Mouse (Mus musculus): Measurements from ENCODE around the gene Scd2. TPM values are rescaled to one million over a fixed set of nuclear protein-coding genes. Genes with fewer than 3 reads are reported as not detected.
"Not testable (repeated sequence)": the region's sequence is repeated elsewhere in the genome, so short reads cannot be mapped to it uniquely, and the experiment has no call there.

The Scd2 gene
- polyA plus RNA-seq, 1 experiment = 71.6 TPM

DNA sequence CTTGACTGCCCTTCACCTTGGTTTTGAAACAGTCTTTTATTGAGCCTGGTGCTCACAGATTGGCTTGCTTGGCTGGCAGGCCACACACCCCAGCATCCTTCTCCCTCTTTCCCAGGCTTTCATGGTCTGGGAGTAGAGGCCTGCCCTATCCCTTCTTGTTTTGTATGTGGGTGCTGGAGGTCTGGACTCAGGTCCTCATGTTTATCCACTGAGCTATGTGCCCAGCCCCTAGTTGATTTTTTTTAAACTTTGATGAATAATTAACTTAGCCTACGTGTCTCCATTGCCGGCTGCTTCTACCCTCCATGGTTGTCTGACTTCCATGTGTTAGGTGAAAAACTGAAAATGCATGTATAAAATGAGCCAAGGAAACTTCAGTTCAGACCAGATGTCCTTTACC lies 36.1 kb downstream of the Scd2 start:
- H3K27ac ChIP-seq (ENCODE audit: control insufficient read depth, insufficient read depth, low read depth, low read length) = no peak overlapping the region
- H3K27me3 ChIP-seq (ENCODE audit: control insufficient read depth, insufficient read depth, low read length) = no peaks in the 10 kb centered on the region
- H3K4me1 ChIP-seq (ENCODE audit: control insufficient read depth, insufficient read depth, low read length) = no peaks in the 10 kb centered on the region; the same call in 1 of the 2 replicates
- TF ChIP-seq POLR2A (IDR thresholded peaks at IDR 0.05; ENCODE audit: control insufficient read depth, low read depth, low read length) (no peak), CTCF (IDR thresholded peaks at IDR 0.05; ENCODE audit: control insufficient read depth, insufficient read depth, insufficient replicate concordance, low read depth, low read length) (no peak)
- H3K4me3 ChIP-seq (ENCODE audit: control insufficient read depth, low read depth, low read length) = no peak overlapping the region
- H3K36me3 ChIP-seq (ENCODE audit: control insufficient read depth, insufficient read depth, low read length) = no peaks in the 10 kb centered on the region

DNA sequence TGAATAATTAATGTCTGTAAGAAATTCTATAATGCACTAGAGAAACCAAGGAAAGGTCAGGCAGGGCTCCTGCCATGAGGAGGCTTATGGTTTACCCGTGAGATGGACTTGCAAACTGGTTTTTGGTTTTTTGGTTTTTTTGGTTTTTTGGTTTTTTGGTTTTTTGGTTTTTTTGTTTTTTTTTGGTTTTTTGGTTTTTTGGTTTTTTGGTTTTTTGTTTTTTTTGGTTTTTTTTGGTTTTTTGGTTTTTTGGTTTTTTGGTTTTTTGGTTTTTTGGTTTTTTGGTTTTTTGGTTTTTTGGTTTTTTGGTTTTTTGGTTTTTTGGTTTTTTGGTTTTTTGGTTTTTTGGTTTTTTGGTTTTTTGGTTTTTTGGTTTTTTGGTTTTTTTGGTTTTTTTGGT lies 37.7 kb downstream of the Scd2 start:
- H3K36me3 ChIP-seq (ENCODE audit: control insufficient read depth, insufficient read depth, low read length); H3K27me3 ChIP-seq (ENCODE audit: control insufficient read depth, insufficient read depth, low read length); H3K4me1 ChIP-seq (ENCODE audit: control insufficient read depth, insufficient read depth, low read length); H3K4me3 ChIP-seq (ENCODE audit: control insufficient read depth, low read depth, low read length); H3K27ac ChIP-seq (ENCODE audit: control insufficient read depth, insufficient read depth, low read depth, low read length): not testable (repeated sequence)

DNA sequence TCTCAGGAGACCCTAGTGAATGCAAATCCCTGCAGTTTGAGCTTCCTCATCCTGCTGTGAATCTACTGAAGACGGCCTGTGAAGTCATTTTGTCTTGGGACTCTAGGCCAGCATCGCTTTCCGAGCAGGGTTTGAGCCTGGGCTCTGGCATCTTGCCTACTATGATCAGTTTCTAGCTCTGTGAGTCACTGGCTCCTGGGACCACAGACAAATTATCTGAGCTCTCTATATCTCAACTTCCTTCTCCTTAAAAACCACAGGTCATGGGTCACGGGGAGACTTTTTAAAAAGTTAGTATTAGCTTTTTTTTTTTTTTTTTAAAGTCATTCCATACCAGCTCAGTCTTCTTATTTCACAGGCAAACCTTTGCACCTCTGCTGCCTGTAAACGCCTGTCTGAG lies 38.4 kb downstream of the Scd2 start:
- no peak for TF ChIP-seq POLR2A (IDR thresholded peaks at IDR 0.05; ENCODE audit: control insufficient read depth, low read depth, low read length)
- TF ChIP-seq CTCF (IDR thresholded peaks at IDR 0.05; ENCODE audit: control insufficient read depth, insufficient read depth, insufficient replicate concordance, low read depth, low read length) = no peak

DNA sequence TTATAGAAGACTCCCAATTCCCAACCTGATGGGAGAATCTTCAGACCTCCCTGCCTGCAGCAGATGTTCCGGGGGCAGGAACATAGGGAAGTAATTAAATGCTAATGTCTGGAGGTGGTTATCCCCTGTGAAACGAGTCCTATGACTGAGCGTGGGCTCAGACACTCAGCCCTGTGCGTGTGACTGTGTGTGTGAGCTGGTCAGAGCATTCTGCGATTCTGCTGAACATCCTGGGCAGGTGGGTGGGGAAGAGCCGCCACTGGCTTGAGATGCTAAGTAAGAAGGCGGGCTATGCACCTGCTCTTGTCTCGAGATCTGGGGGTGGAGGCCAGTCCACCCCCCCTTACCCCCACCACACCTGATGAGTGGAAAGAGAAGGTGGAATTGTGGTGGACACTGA lies 38.9 kb downstream of the Scd2 start:
- no peak overlapping the region for H3K4me3 ChIP-seq (ENCODE audit: control insufficient read depth, low read depth, low read length)
- H3K27ac ChIP-seq (ENCODE audit: control insufficient read depth, insufficient read depth, low read depth, low read length) = no peak overlapping the region
- H3K4me1 ChIP-seq (ENCODE audit: control insufficient read depth, insufficient read depth, low read length) = peaks cover 2% of the 10 kb centered on the region
- H3K27me3 ChIP-seq (ENCODE audit: control insufficient read depth, insufficient read depth, low read length) = no peaks in the 10 kb centered on the region
- TF ChIP-seq POLR2A (IDR thresholded peaks at IDR 0.05; ENCODE audit: control insufficient read depth, low read depth, low read length) (no peak), CTCF (IDR thresholded peaks at IDR 0.05; ENCODE audit: control insufficient read depth, insufficient read depth, insufficient replicate concordance, low read depth, low read length) (no peak)
- H3K36me3 ChIP-seq (ENCODE audit: control insufficient read depth, insufficient read depth, low read length) = no peaks in the 10 kb centered on the region

More for the DNA sequence above, 38.4 kb downstream of the Scd2 start:
- H3K36me3 ChIP-seq (ENCODE audit: control insufficient read depth, insufficient read depth, low read length) = no peaks in the 10 kb centered on the region
- peaks cover 2% of the 10 kb centered on the region for H3K4me1 ChIP-seq (ENCODE audit: control insufficient read depth, insufficient read depth, low read length)
- no peak overlapping the region for H3K4me3 ChIP-seq (ENCODE audit: control insufficient read depth, low read depth, low read length)
- no peak overlapping the region for H3K27ac ChIP-seq (ENCODE audit: control insufficient read depth, insufficient read depth, low read depth, low read length)
- H3K27me3 ChIP-seq (ENCODE audit: control insufficient read depth, insufficient read depth, low read length) = no peaks in the 10 kb centered on the region

DNA sequence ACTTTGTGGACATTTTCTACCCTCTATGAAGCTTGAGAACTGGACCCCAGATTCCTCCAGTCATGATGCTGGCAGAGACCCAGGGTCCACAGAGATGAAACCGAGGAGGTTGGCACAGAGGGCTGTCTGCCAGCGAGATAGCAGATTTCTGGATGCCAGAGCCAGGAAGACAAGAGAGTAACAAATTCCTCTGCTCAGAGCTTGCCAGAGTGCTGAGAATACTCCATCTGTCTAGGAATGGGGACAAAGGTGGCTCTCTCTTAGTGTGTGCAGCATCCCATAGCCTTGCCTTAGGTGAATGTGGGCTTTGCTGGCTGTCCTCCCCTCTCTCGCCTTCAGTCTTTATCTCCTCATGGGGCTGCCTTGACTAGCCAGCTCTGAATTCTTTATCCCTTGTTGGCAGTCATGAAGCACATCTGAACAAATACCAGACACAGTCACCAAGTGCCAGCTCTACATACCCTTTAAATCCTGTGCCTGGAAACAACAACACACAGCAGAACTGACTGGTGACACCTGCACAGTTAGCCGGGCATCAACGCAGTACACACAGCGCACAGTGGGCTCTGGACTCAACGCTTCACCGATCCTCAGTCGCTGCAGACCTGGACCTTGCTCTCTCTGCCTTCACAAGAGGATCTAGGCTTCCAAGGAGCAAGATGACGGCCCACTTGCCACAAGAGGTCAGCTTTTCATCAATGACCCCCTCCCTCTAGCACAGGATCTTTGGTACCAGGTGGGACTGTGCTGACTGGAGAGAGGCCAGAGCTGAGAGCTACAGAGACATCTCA lies 39.6 kb downstream of the Scd2 start, which contains the start of gene Scd4:
Gene Scd4 (plus strand): TSS at position 260 of the 791 bp plus-strand sequence.
- Histone ChIP-seq H3K27me3 (ENCODE audit: control insufficient read depth, insufficient read depth, low read length) (no peaks in the 10 kb centered on the region), H3K27ac (ENCODE audit: control insufficient read depth, insufficient read depth, low read depth, low read length) (no peak within 1 kb of the TSS; the same call in 1 of the 2 replicates), H3K4me3 (ENCODE audit: control insufficient read depth, low read depth, low read length) (no peak within 1 kb of the TSS), H3K36me3 (ENCODE audit: control insufficient read depth, insufficient read depth, low read length) (no peaks in the 10 kb centered on the region), H3K4me1 (ENCODE audit: control insufficient read depth, insufficient read depth, low read length) (peaks cover 2% of the 10 kb centered on the region)
- TF ChIP-seq POLR2A (IDR thresholded peaks at IDR 0.05; ENCODE audit: control insufficient read depth, low read depth, low read length) (no peak), CTCF (IDR thresholded peaks at IDR 0.05; ENCODE audit: control insufficient read depth, insufficient read depth, insufficient replicate concordance, low read depth, low read length) (no peak)

DNA sequence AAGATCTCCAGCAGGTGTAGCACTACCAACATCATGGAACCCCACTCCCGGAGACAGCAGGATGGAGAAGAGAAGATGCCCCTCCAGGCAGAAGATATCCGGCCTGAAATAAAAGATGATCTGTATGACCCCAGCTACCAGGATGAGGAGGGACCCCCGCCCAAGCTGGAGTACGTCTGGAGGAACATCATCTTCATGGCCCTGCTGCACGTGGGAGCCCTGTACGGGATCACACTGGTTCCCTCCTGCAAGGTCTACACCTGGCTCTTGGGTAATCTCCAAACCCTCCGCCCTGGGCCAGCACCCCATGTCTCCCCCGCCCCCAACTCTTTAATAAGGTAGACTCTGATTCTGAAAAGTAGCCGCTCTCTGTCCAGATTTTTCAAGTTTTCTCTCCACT lies 40.5 kb downstream of the Scd2 start:
- Histone ChIP-seq H3K27ac (ENCODE audit: control insufficient read depth, insufficient read depth, low read depth, low read length) (no peak overlapping the region), H3K4me3 (ENCODE audit: control insufficient read depth, low read depth, low read length) (no peak overlapping the region), H3K4me1 (ENCODE audit: control insufficient read depth, insufficient read depth, low read length) (peaks cover 2% of the 10 kb centered on the region), H3K36me3 (ENCODE audit: control insufficient read depth, insufficient read depth, low read length) (no peaks in the 10 kb centered on the region), H3K27me3 (ENCODE audit: control insufficient read depth, insufficient read depth, low read length) (no peaks in the 10 kb centered on the region)
- TF ChIP-seq POLR2A (IDR thresholded peaks at IDR 0.05; ENCODE audit: control insufficient read depth, low read depth, low read length) (no peak), CTCF (IDR thresholded peaks at IDR 0.05; ENCODE audit: control insufficient read depth, insufficient read depth, insufficient replicate concordance, low read depth, low read length) (no peak)

DNA sequence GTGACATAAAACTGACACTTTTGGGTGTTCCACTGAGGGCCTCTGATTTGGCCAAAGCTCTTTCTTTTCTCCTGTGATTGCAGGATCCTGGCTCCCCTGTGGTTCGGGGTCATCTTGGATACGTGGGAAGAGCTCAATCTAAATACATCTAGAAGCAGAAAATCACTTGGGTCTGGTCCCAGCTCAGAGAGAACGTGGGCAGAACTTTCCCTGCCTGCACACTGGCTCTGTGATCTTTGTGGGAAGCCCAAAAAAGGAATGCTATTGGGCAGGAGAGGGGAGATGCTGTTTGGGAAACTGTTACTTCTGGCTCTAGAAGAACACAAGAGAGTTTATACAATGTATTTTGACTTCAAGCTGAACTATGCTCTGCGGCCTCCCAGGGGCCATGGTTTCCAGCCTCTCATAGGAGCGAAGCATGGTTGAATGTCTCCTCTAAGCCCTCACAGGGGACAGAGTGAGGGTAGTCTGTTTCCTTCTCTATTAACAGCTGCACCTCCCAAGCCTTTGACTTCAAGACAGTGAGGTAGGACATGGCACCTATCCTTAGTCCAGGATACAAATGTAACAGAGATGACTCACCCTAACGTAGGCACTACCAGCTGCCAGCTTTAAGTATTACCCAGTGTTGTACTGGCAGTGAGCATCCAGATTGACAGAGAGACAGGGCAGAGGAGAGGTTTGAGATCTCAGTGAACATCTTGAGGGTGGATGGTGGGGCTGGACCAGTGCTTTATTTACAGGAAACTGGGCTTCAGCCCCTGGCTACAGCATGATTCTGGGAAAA lies 42.6 kb downstream of the Scd2 start:
- no peak overlapping the region for H3K4me3 ChIP-seq (ENCODE audit: control insufficient read depth, low read depth, low read length)
- H3K27me3 ChIP-seq (ENCODE audit: control insufficient read depth, insufficient read depth, low read length) = no peaks in the 10 kb centered on the region
- no peak overlapping the region for H3K27ac ChIP-seq (ENCODE audit: control insufficient read depth, insufficient read depth, low read depth, low read length)
- H3K36me3 ChIP-seq (ENCODE audit: control insufficient read depth, insufficient read depth, low read length) = no peaks in the 10 kb centered on the region
- peaks cover 2% of the 10 kb centered on the region for H3K4me1 ChIP-seq (ENCODE audit: control insufficient read depth, insufficient read depth, low read length)
- no peak for TF ChIP-seq POLR2A (IDR thresholded peaks at IDR 0.05; ENCODE audit: control insufficient read depth, low read depth, low read length)
- no peak for TF ChIP-seq CTCF (IDR thresholded peaks at IDR 0.05; ENCODE audit: control insufficient read depth, insufficient read depth, insufficient replicate concordance, low read depth, low read length)

Data from testis, adult 2 months (tissue).